Mouse (Mus musculus) limb, embryonic 11.5 days (tissue): ENCODE data around the gene Hmx1. TPM values are rescaled to one million over a fixed set of nuclear protein-coding genes. Genes with fewer than 3 reads are reported as not detected.

ENCODE experiments used
- ATAC-seq: fragments of 200-750 bp; cut with Nextera tagmentation; 2 replicates; pipeline ENCODE4 v1.8.0; 2017; ENCODE audit warnings: low read depth; ENCODE audit not compliant: insufficient number of reproducible peaks, low FRiP score, low TSS enrichment
- DNase-seq: peaks from one replicate; pipeline ENCODE4 v3.0.0-alpha.2; 2015; ENCODE audit warnings: low spot score
- H3K27ac ChIP-seq: fragments of 300-500 bp; sonication (generic); replicated peaks from 2 replicates; pipeline ENCODE4 v1.5.1; 2014; ENCODE audit warnings: low read depth, mild to moderate bottlenecking, low read length
- H3K27me3 ChIP-seq: fragments of 300-500 bp; sonication (generic); 2 replicates; pipeline ENCODE4 v1.6.1; 2014; ENCODE audit warnings: mild to moderate bottlenecking, low read length, mixed read lengths; ENCODE audit not compliant: control insufficient read depth, insufficient read depth
- H3K36me3 ChIP-seq: fragments of 300-500 bp; sonication (generic); 2 replicates; pipeline ENCODE4 v1.6.1; 2014; ENCODE audit warnings: mild to moderate bottlenecking, low read length, moderate library complexity, mixed read lengths; ENCODE audit not compliant: control insufficient read depth, insufficient read depth
- H3K4me1 ChIP-seq: fragments of 300-500 bp; sonication (generic); 2 replicates; pipeline ENCODE4 v1.6.1; 2014; ENCODE audit warnings: low read length, mixed read lengths; ENCODE audit not compliant: control insufficient read depth, insufficient read depth
- H3K4me2 ChIP-seq: fragments of 300-500 bp; sonication (generic); 2 replicates; pipeline ENCODE4 v1.6.1; 2014; ENCODE audit warnings: low read depth, mild to moderate bottlenecking, moderate library complexity; ENCODE audit not compliant: severe bottlenecking
- H3K4me3 ChIP-seq: fragments of 300-500 bp; sonication (generic); 2 replicates; pipeline ENCODE4 v1.5.1; 2014; ENCODE audit warnings: low read depth, low read length
- H3K9ac ChIP-seq: fragments of 300-500 bp; sonication (generic); 2 replicates; pipeline ENCODE4 v1.6.1; 2014; ENCODE audit warnings: mild to moderate bottlenecking, low read length
- H3K9me3 ChIP-seq: fragments of 300-500 bp; sonication (generic); 2 replicates; pipeline ENCODE4 v1.6.1; 2016; ENCODE audit warnings: low read length; ENCODE audit not compliant: control insufficient read depth
- WGBS: fragments of 180-500 bp; shearing (Covaris S2); extraction: QIAGEN DNeasy Blood & Tissue Kit; methylation state at CpG from one replicate; pipeline ENCODE4 v1.1.7; 2014; 5-methylcytosine and 5-hydroxymethylcytosine counted together
- polyA plus RNA-seq: library from polyadenylated mRNA; unstranded; fragments of >200 nt; fragmentation: Nextera tagmentation; extraction: Ambion mirVana; gene quantifications from 2 replicates; pipeline ENCODE4 v1.2.1, GENCODE M21; 2014

Gene Hmx1
- polyA plus RNA-seq, 1 experiment from 2014 or later, result 0.28 TPM

- ATAC-seq, result no peak
- H3K4me3 ChIP-seq, result no peak overlapping the region
- H3K27me3 ChIP-seq, result no peaks in the 10 kb centered on the region
- DNase-seq, result no peak
- no peaks in the 10 kb centered on the region for H3K9me3 ChIP-seq
- H3K4me2 ChIP-seq, result no peak overlapping the region
- 0 out of 2 replicates have a peak, but pooled peaks cover 3% of the 10 kb centered on the region for H3K4me1 ChIP-seq
- H3K36me3 ChIP-seq, result no peaks in the 10 kb centered on the region
- 43% methylated on average over 5 of the region's 5 CpGs for WGBS
- no peak overlapping the region for H3K9ac ChIP-seq
- no peak overlapping the region for H3K27ac ChIP-seq
Measured at GRCm38 (mm10) chr5:35434038-35434437, 45.1 kb downstream of the Hmx1 start.

DNA sequence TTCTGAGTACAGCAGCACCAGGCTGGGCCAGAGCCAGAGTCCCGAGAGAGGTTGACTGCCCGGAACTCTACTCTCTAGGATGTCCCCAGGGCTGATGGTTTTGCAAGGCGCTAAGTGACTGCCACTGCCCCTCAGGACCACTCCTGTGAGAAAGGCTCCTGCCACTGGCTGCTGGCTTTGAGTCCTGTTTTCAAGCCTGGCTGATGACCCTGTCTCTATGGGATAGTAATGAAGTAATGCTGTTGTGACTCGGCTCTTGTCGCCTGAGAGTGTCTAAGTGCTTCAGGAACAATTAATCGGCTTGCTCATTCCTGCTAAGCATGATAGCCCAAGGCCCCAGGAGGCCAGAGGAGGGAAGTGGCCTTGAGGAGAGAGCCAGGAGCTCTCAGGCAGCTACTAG lies 45.8 kb downstream of the Hmx1 start:
- Histone ChIP-seq H3K4me3 (no peak overlapping the region), H3K27ac (no peak overlapping the region), H3K4me1 (0 out of 2 replicates have a peak, but pooled peaks cover 3% of the 10 kb centered on the region), H3K9me3 (no peaks in the 10 kb centered on the region), H3K27me3 (no peaks in the 10 kb centered on the region), H3K36me3 (no peaks in the 10 kb centered on the region), H3K9ac (no peak overlapping the region), H3K4me2 (no peak overlapping the region)
- WGBS, result 54% methylated on average over 6 of the region's 6 CpGs
- ATAC-seq (no peak), DNase-seq (no peak)

- Histone ChIP-seq H3K9me3 (no peaks in the 10 kb centered on the region), H3K27ac (no peak overlapping the region), H3K36me3 (no peaks in the 10 kb centered on the region), H3K27me3 (no peaks in the 10 kb centered on the region), H3K4me1 (no peaks in the 10 kb centered on the region), H3K9ac (no peak overlapping the region), H3K4me3 (no peak overlapping the region), H3K4me2 (no peak overlapping the region)
- ATAC-seq (no peak), DNase-seq (no peak)
- WGBS, result 83% methylated on average over 6 of the region's 6 CpGs
Measured at GRCm38 (mm10) chr5:35438805-35439204, 49.9 kb downstream of the Hmx1 start.

DNA sequence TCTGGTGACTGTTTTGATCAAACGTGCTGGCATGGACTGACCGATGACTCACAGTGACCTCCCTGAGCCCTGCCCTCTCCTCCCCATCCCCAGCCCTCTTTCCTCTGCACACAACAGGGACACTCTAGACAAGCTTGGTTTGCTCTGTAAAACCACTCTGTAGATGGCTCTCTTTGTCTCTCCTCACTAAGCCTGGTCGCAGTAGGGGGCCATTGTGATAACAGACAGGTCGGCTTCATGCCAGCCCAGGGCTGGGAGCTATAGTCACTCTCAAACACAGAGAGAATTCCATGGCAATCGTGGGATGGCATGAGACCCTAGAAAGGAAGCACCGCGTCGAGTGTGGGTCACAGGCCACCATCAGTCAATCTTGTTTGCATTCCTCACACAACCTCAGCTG lies 51.6 kb downstream of the Hmx1 start:
- Histone ChIP-seq H3K4me1 (no peaks in the 10 kb centered on the region), H3K36me3 (no peaks in the 10 kb centered on the region), H3K4me2 (no peak overlapping the region), H3K9ac (no peak overlapping the region), H3K27me3 (no peaks in the 10 kb centered on the region), H3K9me3 (no peaks in the 10 kb centered on the region), H3K27ac (no peak overlapping the region), H3K4me3 (no peak overlapping the region)
- no peak for DNase-seq
- whole genome bisulfite sequencing, result 76% methylated on average over 8 of the region's 8 CpGs
- ATAC-seq, result no peak

GRCm38 (mm10) chr5:35441411-35441810 lies 52.5 kb downstream of the Hmx1 start:
- no peak overlapping the region for H3K4me2 ChIP-seq
- no peak for DNase-seq
- no peak overlapping the region for H3K9ac ChIP-seq
- no peak overlapping the region for H3K4me3 ChIP-seq
- no peaks in the 10 kb centered on the region for H3K9me3 ChIP-seq
- H3K27ac ChIP-seq, result no peak overlapping the region
- 75% methylated on average over 9 of the region's 9 CpGs for WGBS
- no peaks in the 10 kb centered on the region for H3K36me3 ChIP-seq
- H3K27me3 ChIP-seq, result no peaks in the 10 kb centered on the region
- H3K4me1 ChIP-seq, result no peaks in the 10 kb centered on the region
- ATAC-seq, result no peak

GRCm38 (mm10) chr5:35444731-35445130 lies 55.8 kb downstream of the Hmx1 start:
- Histone ChIP-seq H3K27me3 (peaks cover 3% of the 10 kb centered on the region; the same call in 1 of the 2 replicates), H3K4me2 (no peak overlapping the region), H3K27ac (no peak overlapping the region), H3K9ac (no peak overlapping the region), H3K4me3 (no peak overlapping the region), H3K36me3 (no peaks in the 10 kb centered on the region), H3K9me3 (no peaks in the 10 kb centered on the region), H3K4me1 (no peaks in the 10 kb centered on the region)
- ATAC-seq (no peak; the same call in 1 of the 2 replicates), DNase-seq (no peak)
- WGBS, result 76% methylated on average over 12 of the region's 12 CpGs

- H3K9ac ChIP-seq, result peak overlapping the region; percentile 40
- H3K9me3 ChIP-seq, result no peaks in the 10 kb centered on the region
- H3K4me3 ChIP-seq, result peak overlapping the region; percentile 18
- ATAC-seq (0 out of 2 replicates have a peak, but pooled peaks have one; percentile 70), DNase-seq (peak; percentile 68)
- no peaks in the 10 kb centered on the region for H3K36me3 ChIP-seq
- H3K27ac ChIP-seq, result no peak overlapping the region
- peaks cover 4% of the 10 kb centered on the region for H3K4me1 ChIP-seq
- peaks cover 4% of the 10 kb centered on the region; the same call in 1 of the 2 replicates for H3K27me3 ChIP-seq
- peak overlapping the region; percentile 54 for H3K4me2 ChIP-seq
- WGBS, result 21% methylated on average over 27 of the region's 27 CpGs
Measured at GRCm38 (mm10) chr5:35447656-35448443, 58.9 kb downstream of the Hmx1 start.
